Mouse (Mus musculus): ENCODE measurements around the gene Ak5.

The Ak5 gene

GRCm38 (mm10) chr3:152516569-152516968 is 151.6 kb downstream of the Ak5 start:
- no peak for DNase-seq (ENCODE audit: low read depth)

GRCm38 (mm10) chr3:152515959-152516358 is 152.2 kb downstream of the Ak5 start:
- no peak for DNase-seq (ENCODE audit: low read depth)

GRCm38 (mm10) chr3:152512517-152512916 is 155.6 kb downstream of the Ak5 start:
- DNase-seq (ENCODE audit: low read depth) = peak; percentile 99

- DNase-seq (ENCODE audit: low read depth) = no peak
These were observed 158.9 kb downstream of the Ak5 start for GRCm38 (mm10) chr3:152509268-152509667.

- no peak for DNase-seq (ENCODE audit: low read depth)
These were observed 159.7 kb downstream of the Ak5 start for GRCm38 (mm10) chr3:152508419-152508993.

- peak; percentile 50 for DNase-seq (ENCODE audit: low read depth)
These were observed 160.3 kb downstream of the Ak5 start for GRCm38 (mm10) chr3:152507900-152508299.

GRCm38 (mm10) chr3:152498968-152499696 is 169.0 kb downstream of the Ak5 start:
- no peak for DNase-seq (ENCODE audit: low read depth)

GRCm38 (mm10) chr3:152497842-152498241 is 170.3 kb downstream of the Ak5 start:
- peak; percentile 48 for DNase-seq (ENCODE audit: low read depth)

- DNase-seq (ENCODE audit: low read depth) = no peak
These were observed 171.1 kb downstream of the Ak5 start for GRCm38 (mm10) chr3:152497084-152497483.

GRCm38 (mm10) chr3:152495415-152495898 is 172.7 kb downstream of the Ak5 start:
- peak; percentile 79 for DNase-seq (ENCODE audit: low read depth)

GRCm38 (mm10) chr3:152494667-152495360 is 173.3 kb downstream of the Ak5 start:
- DNase-seq (ENCODE audit: low read depth) = no peak

GRCm38 (mm10) chr3:152493813-152494212 is 174.3 kb downstream of the Ak5 start:
- DNase-seq (ENCODE audit: low read depth) = no peak

- no peak for DNase-seq (ENCODE audit: low read depth)
These were observed 175.9 kb downstream of the Ak5 start for GRCm38 (mm10) chr3:152492241-152492640.

- no peak for DNase-seq (ENCODE audit: low read depth)
These were observed 177.7 kb downstream of the Ak5 start for GRCm38 (mm10) chr3:152490423-152490822.

- DNase-seq (ENCODE audit: low read depth) = peak; percentile 27
These were observed 179.2 kb downstream of the Ak5 start for GRCm38 (mm10) chr3:152488964-152489363.

- peak; percentile 74 for DNase-seq (ENCODE audit: low read depth)
These were observed 184.0 kb downstream of the Ak5 start for GRCm38 (mm10) chr3:152484206-152484605.

- peak; percentile 36 for DNase-seq (ENCODE audit: low read depth)
These were observed 184.4 kb downstream of the Ak5 start for GRCm38 (mm10) chr3:152483800-152484199.

- DNase-seq (ENCODE audit: low read depth) = no peak
These were observed 186.0 kb downstream of the Ak5 start for GRCm38 (mm10) chr3:152482182-152482581.

- no peak for DNase-seq (ENCODE audit: low read depth)
These were observed 187.8 kb downstream of the Ak5 start for GRCm38 (mm10) chr3:152480336-152480735.

- peak; percentile 87 for DNase-seq (ENCODE audit: low read depth)
These were observed 189.3 kb downstream of the Ak5 start for GRCm38 (mm10) chr3:152478599-152479435.

- DNase-seq (ENCODE audit: low read depth) = peak; percentile 88
These were observed 190.2 kb downstream of the Ak5 start for GRCm38 (mm10) chr3:152477796-152478527.
